Mouse (Mus musculus): ENCODE measurements around the gene Cic.
"Not testable (repeated sequence)": the region's sequence is repeated elsewhere in the genome, so short reads cannot be mapped to it uniquely, and the experiment has no call there.

Gene Cic

DNA sequence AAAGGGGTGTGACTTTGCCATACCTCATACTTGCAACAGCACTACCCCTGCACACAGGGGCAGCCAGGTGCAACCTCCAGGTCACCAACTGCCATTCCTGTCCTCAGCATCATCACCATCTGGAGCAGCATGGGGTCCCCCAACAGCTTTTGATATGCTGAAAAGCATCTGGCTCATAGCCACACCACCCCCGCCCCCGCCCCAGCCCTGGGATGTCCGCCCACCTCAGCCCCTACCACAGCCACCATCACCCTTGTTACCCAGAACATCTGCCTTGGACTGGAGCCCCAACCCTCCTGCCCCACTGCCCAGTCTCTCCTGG, 36.1 kb downstream of the Cic start:
- DNase-seq (ENCODE audit: low spot score in 2 of 2), result no peak

DNA sequence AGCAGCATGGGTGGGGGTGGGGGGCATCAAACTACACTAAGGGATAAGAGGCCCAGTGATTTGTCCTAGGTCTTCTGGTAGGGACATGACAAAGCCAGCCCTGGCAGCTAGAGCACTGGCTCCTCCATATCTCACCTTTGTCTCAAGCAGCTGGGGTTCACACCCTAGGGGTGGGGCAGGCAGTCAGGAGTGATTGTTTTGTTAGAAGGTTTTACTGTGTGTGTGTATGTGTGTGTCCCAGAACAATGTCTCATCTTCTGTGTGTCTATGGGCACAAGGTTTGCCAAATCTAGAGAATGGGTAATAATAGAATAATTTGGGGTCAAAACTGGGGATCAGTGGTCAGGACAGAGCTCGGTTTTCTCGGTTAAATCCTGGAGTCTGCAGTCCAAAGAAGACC, 38.0 kb downstream of the Cic start:
- no peak for DNase-seq (ENCODE audit: low spot score in 2 of 2)

DNA sequence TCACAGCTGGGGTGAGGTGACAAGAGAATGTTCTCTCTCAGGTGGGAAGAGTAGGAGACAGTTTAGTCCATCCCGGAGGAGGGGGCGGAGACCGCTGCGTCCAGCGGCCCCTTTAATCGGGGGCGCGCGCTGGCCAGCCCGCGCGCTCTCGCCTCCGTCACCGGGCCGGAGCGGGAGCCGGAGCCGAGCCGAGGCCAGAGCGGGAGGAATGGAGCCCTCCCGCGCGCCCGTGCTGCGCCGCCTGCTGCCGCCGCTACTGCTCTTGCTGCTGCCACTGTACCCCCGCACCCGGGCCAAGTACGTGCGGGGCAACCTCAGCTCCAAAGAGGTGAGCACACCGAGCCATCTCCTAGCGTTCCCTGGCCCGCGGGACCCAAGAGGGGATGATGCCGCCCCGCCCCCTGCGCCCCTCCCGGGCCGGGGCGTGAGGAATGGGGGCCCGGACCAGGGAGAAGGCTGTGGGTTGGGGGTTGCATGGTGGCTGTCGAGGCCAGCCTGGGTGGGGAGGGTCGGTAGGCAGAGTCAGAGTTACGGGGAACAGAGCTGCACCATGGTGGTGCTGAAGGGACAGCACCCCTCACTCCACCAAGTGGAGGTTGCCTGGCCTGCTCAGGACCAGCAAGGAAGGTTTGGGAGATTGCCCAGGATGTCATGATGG, 38.6 kb downstream of the Cic start, which contains the start of gene Tmem145:
Gene Tmem145 (plus strand): TSS at position 151 of the 658 bp plus-strand sequence.
- no peak for DNase-seq (ENCODE audit: low spot score in 2 of 2)

DNA sequence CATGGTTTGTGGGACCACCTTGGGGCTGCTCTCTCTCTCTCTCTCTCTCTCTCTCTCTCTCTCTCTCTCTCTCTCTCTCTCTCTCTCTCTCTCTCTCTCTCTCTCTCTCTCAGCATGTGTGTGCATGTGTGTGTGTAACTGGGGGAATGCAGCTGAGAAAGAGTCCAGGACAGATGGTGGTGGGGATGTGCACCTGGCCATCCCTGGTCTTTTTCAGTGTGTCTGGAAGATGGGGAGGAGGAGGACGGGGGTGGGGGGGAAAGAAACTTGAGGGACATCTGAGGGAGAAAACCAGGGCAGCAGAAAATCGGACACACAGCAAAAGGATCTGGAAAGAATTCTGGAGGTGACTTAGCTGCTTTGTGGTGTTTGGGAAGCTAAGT, 39.1 kb downstream of the Cic start:
- DNase-seq (ENCODE audit: low spot score in 2 of 2), result no peak

DNA sequence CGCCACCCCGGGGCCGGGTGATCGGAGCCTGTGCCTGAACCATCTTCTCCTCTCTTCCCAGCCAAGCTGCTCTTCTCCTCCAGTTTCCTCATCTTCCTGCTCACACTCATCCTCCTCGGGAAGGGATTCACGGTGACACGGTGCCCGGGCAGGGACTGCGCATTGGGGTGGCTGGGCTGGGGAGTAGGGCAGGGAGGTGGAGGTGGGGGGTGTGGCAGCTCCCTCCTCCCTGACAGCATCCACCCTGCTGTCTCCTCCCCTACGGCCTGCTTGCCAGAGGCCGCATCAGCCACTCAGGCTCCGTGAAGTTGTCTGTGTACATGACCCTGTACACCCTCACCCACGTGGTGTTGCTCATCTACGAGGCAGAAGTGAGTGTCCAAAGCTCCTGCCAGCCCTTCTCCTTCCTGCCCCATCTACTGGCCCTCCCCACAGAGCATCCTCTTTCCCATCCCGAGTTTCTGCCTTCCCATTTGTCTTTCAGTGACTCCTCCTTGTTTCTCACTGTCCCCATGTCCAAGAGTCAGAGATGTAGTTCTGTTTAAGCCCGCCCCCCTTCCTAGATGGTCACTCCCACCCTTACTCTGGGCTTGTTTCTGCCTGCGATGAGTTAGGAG, 41.3 kb downstream of the Cic start:
- no peak for DNase-seq (ENCODE audit: low spot score in 2 of 2)

DNA sequence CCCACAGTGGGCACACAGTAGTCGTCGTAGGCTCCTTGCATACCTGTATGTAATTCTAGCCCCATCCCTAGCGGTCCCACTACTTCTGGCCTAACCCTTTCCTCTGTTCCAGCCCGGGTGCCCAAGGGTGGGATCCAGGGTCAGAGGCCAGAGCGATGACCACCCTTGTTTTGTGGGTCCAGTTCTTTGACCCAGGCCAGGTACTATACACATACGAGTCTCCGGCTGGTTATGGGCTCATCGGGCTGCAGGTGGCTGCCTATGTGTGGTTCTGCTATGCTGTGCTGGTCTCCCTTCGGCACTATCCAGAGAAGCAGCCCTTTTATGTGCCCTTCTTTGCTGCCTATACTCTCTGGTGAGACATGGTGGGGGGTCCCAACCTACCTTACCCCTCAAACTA, 41.9 kb downstream of the Cic start:
- no peak for DNase-seq (ENCODE audit: low spot score in 2 of 2)

DNA sequence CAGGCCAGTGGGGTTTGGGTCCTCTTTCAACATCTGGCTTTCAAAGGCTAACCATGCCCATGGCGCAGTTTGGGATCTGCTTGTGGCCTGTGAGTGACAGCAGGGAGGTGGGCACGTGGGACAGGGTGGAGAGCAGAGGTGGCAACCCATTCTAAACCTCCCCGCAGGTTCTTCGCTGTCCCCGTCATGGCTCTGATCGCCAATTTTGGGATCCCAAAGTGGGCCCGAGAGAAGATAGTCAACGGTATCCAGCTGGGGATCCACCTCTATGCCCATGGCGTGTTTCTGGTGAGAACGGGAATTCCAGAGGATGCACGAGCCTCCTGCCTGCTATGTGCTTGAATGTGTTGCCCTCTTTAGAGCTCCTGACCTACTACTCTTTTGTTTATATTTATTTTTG, 43.7 kb downstream of the Cic start:
- no peak for DNase-seq (ENCODE audit: low spot score in 2 of 2)

DNA sequence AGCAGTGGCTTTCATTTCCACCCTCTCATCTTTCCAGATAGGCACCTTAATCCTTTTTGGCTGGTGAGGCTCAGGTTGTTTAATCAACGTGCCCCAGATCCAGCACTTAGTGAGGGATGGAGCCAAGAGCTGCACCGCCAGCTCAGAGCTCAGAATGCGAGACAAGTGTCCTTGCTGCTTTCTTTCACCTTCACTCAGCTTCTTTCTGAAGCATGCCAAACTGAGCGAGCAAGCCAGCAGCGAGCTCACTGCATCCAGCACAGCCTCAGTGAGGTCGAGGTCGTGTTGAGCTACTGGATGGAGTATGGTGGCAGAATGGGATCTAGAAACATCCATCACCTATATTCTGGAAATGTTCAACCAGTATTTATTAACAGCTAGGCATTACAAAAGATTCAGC, 45.8 kb downstream of the Cic start:
- DNase-seq (ENCODE audit: low spot score in 2 of 2), result no peak

DNA sequence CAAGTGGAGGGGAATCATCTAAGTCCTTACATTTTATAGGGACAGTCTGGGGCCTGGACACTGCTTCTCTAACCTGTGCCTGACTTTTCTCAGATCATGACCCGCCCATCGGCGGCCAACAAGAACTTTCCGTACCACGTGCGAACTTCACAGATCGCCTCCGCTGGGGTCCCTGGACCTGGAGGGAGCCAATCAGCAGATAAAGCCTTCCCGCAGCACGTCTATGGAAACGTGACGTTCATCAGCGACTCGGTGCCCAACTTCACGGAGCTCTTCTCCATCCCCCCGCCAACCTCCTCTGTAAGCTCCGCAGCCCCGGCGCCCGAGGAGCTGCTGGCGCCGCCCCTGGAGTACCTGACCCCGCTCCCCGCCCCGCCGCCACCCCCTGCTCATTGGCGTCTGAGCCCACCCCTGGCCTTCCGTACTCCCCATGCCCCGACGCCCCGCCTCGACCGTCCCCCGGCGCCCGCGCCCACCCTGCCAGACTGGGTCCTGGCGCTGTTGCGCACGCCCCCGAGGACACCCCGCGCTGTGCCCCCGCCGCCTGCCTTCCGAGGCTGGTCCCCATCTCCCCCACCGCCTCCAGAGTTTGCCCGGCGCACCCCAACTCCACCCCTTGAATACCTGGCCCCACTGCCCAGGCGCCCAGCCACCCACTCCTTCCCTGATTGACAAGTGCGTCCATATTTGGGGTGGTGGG, 47.3 kb downstream of the Cic start:
- no peak for DNase-seq (ENCODE audit: low spot score in 2 of 2)

DNA sequence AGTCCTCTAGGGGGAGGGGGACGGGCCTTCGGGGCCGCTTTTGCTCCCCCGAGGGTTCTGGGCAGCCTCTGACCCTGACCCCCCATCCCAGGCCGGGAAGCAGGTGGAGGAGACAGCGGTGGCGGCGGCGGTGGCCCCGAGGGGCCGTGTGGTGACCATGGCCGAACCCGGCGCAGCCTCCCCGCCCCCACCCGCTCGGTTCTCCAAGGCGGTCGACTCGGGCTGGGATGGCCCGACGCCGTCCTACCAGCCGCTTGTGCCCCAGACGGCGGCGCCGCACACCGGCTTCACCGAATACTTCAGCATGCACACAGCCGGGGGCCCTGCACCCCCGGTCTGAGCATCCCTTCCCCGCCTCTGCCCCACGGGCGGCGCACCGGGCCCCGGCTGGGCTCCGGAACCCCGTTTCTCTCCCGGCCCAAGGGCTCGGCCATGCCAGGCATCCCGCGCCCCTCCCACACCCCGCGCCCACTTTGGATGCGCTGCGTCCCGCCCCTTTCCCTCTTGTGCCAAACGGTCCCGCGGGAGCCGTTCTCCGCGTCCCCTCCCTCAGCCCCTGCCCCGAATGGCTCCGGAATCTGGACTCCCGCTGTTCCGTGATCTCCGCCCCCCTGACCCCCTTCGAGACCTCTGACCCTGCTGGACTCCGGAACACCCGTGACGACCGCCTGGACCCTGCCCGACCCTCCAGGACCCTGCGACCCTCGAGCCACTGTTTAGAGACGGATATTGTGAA, 48.0 kb downstream of the Cic start:
- no peak for DNase-seq (ENCODE audit: low spot score in 2 of 2)

DNA sequence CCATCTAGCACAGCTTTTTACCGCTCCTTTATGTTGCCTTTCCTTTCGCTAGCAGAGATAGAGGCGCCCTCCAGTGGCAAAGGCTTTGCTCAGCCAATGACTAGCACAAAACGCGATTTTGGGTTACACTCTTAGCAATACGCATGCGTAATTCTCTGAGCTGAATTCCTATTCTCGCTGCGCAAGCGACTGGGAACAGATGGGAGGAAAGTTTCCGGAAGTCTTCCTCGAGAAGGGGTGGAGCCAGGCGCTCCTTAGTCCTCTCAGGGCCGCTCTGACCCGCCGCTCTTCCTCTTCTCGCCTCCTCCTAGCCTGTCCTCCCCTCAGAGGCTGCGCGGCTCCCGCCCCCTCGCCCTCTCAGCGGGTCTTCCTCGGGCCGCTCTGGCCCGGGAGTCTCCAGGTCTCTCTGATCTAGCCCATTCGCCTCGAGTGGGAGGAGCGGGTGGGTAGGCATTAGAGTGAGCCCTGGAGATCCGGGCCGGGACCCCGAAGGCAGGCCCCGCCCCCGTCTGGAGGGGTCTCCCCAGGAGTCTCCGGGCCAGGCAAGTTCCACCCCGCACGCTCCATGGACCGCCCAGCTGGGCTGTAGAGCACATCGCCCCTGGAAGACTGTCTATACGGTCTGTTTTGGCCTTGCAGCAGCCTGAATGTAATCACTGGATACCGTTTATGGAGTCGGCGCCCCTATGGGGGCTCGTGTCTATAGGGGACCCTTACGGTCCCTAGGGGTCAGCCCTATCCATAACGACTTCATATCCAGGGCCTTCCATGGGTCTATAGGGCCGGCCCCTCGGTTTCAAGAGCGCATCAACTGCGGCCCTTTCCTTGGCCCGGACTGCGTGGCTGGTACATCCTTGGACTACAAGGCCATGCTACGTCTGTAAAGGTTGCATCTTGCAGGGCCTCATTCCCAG, 49.3 kb downstream of the Cic start, which contains the start of gene Megf8:
Gene Megf8 (plus strand): TSS at position 633 of the 914 bp plus-strand sequence.
- peak; percentile 95 to 97 for DNase-seq (ENCODE audit: low spot score in 2 of 2)

DNA sequence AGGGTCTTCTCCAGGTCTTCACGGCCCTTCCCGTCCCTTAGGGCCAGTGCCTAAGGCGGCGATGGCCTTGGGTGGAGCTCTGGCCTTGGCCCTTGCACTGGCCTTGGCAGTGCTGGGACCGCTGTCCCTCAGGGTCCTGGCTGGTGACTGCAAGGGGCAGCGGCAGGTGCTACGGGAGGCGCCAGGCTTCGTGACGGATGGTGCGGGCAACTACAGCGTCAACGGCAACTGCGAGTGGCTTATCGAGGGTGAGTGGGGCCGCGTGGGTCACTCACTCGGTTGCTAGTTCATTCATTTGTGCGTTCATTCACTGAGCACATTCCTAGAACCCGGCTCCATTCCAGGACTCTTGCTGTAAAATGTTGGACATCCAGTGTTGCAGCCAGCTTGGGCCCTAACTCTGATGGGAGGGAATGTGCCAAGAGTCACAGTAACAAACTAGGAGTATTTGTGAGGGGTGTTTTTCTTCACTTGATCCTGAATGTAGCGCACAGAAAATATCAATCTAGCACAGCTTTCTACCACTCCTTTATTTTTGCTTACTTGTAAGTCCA, 50.0 kb downstream of the Cic start:
- DNase-seq (ENCODE audit: low spot score in 2 of 2), result no peak

DNA sequence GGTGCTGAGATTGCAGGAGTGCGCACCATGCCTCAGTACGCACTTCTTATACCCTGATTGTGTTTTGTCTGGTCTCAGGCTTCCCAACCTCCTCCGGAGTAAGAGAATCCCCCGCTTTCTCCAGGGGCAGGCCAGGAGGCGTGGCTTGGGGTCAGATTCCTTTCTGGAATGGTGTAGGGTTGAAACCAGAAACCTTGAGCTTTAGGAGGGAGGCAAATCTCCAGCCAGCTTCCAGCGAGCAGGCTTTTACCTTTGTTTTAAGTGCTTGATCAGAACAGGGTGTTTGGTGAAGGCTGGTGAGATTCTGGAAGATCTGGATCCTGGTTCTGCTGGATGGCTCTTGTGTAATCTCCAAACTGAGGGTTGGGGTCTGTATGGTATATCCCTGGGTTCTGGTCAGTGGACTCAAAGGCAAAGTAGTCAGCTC, 54.6 kb downstream of the Cic start:
- DNase-seq (ENCODE audit: low spot score in 2 of 2), result no peak

DNA sequence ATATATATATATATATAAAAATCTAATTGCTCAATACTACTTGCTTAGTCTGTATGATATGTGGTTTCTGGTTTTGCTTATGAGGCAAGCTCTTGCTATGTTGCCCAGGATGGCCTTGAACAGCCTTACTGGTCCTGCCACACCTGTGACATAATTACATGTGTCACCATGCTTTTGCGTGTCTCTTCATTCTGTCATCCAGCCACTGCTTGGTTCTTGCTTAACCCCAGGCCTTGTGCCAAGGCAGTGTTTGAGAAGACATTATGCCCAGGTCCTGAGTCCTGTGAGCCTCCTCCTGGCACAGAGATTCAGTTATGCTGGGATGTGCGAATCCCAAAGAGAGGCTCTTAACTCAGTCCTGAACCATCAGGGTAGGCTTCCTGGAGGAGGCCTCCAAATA, 55.7 kb downstream of the Cic start:
- no peak for DNase-seq (ENCODE audit: low spot score in 2 of 2)

DNA sequence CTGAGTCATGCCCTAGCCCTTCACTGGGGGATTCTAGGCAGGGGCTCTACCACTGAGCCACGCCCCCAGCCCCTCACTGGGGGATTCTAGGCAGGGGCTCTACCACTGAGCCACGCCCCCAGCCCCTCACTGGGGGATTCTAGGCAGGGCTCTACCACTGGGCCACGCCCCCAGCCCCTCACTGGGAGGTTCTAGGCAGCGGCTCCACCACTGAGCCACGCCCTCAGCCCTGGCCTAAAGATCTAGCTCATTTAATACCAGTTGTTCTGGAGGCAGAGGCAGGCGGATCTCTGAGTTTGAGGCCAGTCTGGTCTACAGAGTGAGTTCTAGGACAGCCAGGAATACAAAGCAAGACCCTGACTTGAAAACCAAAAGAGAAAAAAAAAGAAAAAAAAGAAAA, 57.9 kb downstream of the Cic start:
- not testable (repeated sequence) for DNase-seq (ENCODE audit: low spot score in 2 of 2)

DNA sequence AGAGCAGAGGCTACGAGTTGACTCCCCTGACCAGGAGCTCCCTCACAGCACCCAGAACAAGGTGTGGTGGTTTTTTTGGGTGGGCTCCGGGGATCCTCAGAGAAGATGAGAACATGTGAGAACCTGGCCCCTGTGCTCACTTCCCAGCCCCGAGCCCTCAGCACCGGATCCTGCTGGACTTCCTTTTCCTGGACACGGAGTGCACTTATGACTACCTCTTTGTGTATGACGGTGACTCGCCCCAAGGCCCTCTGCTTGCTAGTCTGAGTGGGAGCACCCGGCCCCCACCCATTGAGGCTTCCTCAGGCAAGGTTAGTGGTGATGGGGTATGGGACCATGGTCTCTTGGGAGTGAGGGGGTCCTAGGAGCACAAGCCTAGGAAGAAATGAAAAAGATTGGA, 58.7 kb downstream of the Cic start:
- DNase-seq (ENCODE audit: low spot score in 2 of 2), result no peak

DNA sequence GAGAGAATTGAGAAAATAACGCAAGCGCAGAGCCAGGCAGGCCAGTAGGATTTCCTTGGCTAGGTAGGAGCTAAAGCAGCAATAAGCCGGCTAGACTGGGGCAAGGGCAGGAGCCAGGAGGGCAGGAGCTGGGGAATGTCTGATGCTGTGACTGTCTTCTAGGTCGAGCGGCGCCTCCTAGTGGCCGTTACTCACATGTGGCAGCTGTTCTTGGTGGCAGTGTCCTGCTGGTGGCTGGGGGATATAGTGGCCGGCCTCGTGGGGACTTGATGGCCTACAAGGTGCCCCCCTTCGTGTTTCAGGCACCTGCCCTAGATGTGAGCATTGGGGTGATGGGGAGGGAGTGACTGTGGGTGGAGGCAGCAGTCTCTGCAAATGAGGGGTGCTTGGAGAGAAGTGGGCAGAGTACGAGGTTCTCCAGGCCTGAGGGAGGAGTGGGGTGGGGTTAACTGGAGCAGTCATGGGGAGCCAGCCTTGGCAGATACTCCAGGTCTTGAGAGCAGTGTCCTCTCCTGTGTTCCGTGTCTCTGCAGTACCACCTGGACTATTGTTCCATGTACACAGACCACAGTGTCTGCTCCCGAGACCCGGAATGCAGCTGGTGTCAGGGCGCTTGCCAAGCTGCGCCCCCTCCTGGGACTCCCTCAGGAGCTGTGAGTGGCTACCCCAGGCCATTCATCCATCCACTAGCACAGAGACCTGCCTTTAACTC, 66.2 kb downstream of the Cic start:
- peak in 1 of 2 experiments; percentile 46 for DNase-seq (ENCODE audit: low spot score in 2 of 2)

DNA sequence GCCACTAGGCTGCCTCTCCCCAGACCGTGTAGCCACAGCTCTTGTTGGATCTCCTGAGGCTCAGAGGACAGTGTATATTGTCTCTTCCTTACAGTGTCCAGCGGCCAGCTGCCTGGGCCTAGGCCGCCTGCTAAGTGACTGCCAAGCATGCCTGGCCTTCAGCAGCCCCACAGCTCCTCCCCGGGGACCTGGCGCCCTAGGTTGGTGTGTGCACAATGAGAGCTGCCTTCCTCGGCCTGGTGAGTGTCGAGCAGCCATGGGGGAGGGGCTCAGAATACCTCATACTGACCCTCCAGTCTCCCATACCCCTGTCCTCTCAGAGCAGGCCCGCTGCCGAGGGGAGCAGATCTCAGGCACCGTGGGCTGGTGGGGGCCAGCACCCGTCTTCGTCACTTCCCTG, 67.0 kb downstream of the Cic start:
- no peak for DNase-seq (ENCODE audit: low spot score in 2 of 2)

DNA sequence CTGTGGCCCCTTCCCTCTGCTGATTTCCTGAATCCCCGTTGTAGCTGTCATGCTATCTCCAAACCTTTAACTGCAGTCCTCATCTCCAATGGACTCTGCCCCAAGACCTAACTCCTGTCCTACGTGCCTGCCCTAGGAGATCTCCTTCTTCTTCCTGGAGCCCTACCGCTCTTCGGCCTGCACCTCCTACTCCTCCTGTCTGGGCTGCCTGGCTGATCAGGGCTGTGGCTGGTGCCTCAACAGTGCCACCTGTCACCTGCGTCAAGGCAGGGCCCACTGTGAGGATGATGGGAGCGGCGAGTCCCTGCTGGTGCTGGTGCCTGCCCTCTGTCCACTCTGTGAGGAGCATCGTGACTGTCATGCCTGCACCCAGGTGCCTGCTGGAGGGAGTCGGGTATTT, 71.8 kb downstream of the Cic start:
- no peak for DNase-seq (ENCODE audit: low spot score in 2 of 2)

DNA sequence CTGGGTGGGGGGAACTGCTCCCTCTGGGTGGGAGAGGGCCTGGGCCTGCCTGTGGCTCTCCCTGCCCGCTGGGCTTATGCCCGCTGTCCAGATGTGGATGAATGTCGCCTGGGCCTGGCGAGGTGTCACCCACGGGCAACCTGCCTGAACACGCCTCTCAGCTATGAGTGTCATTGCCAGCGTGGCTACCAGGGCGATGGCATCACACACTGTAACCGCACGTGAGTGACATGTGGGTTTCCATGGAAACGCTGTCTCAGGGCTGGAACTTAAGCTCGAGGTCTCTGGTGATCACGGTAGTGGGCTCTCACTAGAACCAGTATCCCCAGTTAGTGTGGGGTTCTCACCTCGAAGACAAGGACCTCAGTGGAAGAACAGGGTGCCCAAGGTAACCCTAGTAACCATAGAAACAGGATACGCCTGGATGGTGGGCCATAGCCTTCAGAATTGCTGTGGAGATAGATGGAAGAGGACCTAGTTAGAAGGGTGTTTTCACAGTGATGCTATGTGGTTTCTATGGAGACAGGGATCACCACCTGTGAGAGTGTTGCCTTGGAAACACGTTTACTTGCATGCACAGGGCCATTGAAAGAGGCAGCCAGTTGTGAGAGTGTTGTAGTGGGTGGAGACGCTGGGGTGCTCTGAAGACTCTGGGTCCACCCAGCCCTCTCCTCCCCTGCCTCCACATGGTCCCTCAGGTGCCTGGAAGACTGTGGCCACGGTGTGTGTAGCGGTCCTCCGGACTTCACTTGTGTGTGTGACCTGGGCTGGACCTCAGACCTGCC, 73.7 kb downstream of the Cic start:
- peak in 1 of 2 experiments; percentile 54 for DNase-seq (ENCODE audit: low spot score in 2 of 2)

Measured in right cerebral cortex, postnatal 36 days (tissue).